Mouse (Mus musculus) neural tube, embryonic 13.5 days (tissue): ENCODE results near the gene Cntnap5b. TPM values are rescaled to one million over a fixed set of nuclear protein-coding genes. Genes with fewer than 3 reads are reported as not detected.

Source experiments
- ATAC-seq: fragments of 200-750 bp; cut with Nextera tagmentation; 2 replicates; pipeline ENCODE4 v1.8.0; 2017; ENCODE audit warnings: low read depth, mild to moderate bottlenecking, moderate TSS enrichment, moderate library complexity
- H3K27ac ChIP-seq: fragments of 300-500 bp; sonication (generic); replicated peaks from 2 replicates; pipeline ENCODE4 v1.5.1; 2015; ENCODE audit warnings: moderate library complexity, mild to moderate bottlenecking, inconsistent platforms
- H3K27me3 ChIP-seq: fragments of 300-500 bp; sonication (generic); 2 replicates; pipeline ENCODE4 v1.6.1; 2015; ENCODE audit warnings: mild to moderate bottlenecking, inconsistent platforms
- H3K36me3 ChIP-seq: fragments of 300-500 bp; sonication (generic); 2 replicates; pipeline ENCODE4 v1.6.1; 2015; ENCODE audit warnings: mild to moderate bottlenecking, inconsistent platforms
- H3K4me1 ChIP-seq: fragments of 300-500 bp; sonication (generic); replicated peaks from 2 replicates; pipeline ENCODE4 v1.6.1; 2015; ENCODE audit warnings: inconsistent platforms
- H3K4me2 ChIP-seq: fragments of 300-500 bp; sonication (generic); 2 replicates; pipeline ENCODE4 v1.6.1; 2015; ENCODE audit warnings: inconsistent platforms, mild to moderate bottlenecking, moderate library complexity
- H3K4me3 ChIP-seq: fragments of 300-500 bp; sonication (generic); 2 replicates; pipeline ENCODE4 v1.5.1; 2015; ENCODE audit warnings: mild to moderate bottlenecking, inconsistent platforms
- H3K9ac ChIP-seq: fragments of 300-500 bp; sonication (generic); 2 replicates; pipeline ENCODE4 v1.6.1; 2015; ENCODE audit warnings: moderate library complexity, mild to moderate bottlenecking, inconsistent platforms
- H3K9me3 ChIP-seq: fragments of 300-500 bp; sonication (generic); 2 replicates; pipeline ENCODE4 v1.6.1; 2016; ENCODE audit warnings: inconsistent platforms
- WGBS: fragments of 180-500 bp; shearing (Covaris S2); methylation state at CpG from one replicate; pipeline ENCODE4 v1.1.7; 2015; 5-methylcytosine and 5-hydroxymethylcytosine counted together
- polyA plus RNA-seq: library from polyadenylated mRNA; unstranded; fragments of >200 nt; fragmentation: Nextera tagmentation; extraction: Ambion mirVana; gene quantifications from 2 replicates; pipeline ENCODE4 v1.2.1, GENCODE M21; 2015

Cntnap5b gene
- 1.2 and 1.9 TPM in 2 replicates for polyA plus RNA-seq

GRCm38 (mm10) chr1:99772614-99773013 is at the start of gene Cntnap5b:
Gene Cntnap5b (plus strand): TSS chr1:99772765.
- peak; percentile 44; the same call in 1 of the 2 replicates for ATAC-seq
- Histone ChIP-seq H3K9me3 (no peaks in the 10 kb centered on the region), H3K36me3 (no peaks in the 10 kb centered on the region), H3K27me3 (no peaks in the 10 kb centered on the region), H3K4me3 (peak within 1 kb of the TSS; percentile 40), H3K4me1 (peaks cover 12% of the 10 kb centered on the region; the same call in 1 of the 2 replicates), H3K9ac (peak within 1 kb of the TSS; percentile 64), H3K4me2 (peak within 1 kb of the TSS; percentile 52), H3K27ac (no peak within 1 kb of the TSS; the same call in 1 of the 2 replicates)
- WGBS, result 28% methylated on average over 7 of the region's 7 CpGs

- Histone ChIP-seq H3K9ac (no peak overlapping the region), H3K9me3 (no peaks in the 10 kb centered on the region), H3K4me2 (no peak overlapping the region), H3K4me3 (no peak overlapping the region), H3K4me1 (no peaks in the 10 kb centered on the region), H3K27ac (no peak overlapping the region), H3K27me3 (no peaks in the 10 kb centered on the region), H3K36me3 (no peaks in the 10 kb centered on the region)
- WGBS, result 91% methylated on average over 1 of the region's 1 CpGs
- ATAC-seq, result no peak
Measured at GRCm38 (mm10) chr1:99759996-99760395, 12.6 kb upstream of the Cntnap5b start.

- peak; percentile 93 for ATAC-seq
- H3K27me3 ChIP-seq, result no peaks in the 10 kb centered on the region
- H3K27ac ChIP-seq, result no peak overlapping the region; the same call in 1 of the 2 replicates
- H3K9me3 ChIP-seq, result no peaks in the 10 kb centered on the region
- H3K4me1 ChIP-seq, result peaks cover 12% of the 10 kb centered on the region; the same call in 1 of the 2 replicates
- under 1% methylated on average over 19 of the region's 19 CpGs for WGBS
- peak overlapping the region; percentile 52 for H3K4me2 ChIP-seq
- H3K9ac ChIP-seq, result peak overlapping the region; percentile 64
- H3K36me3 ChIP-seq, result no peaks in the 10 kb centered on the region
- peak overlapping the region; percentile 40 for H3K4me3 ChIP-seq
Measured at GRCm38 (mm10) chr1:99772183-99772582, 382 bp upstream of the Cntnap5b start.

GRCm38 (mm10) chr1:99774144-99774543 is 1.6 kb downstream of the Cntnap5b start:
- peak; percentile 66; the same call in 1 of the 2 replicates for ATAC-seq
- H3K27ac ChIP-seq, result no peak overlapping the region
- H3K4me1 ChIP-seq, result peaks cover 12% of the 10 kb centered on the region; the same call in 1 of the 2 replicates
- H3K9me3 ChIP-seq, result no peaks in the 10 kb centered on the region
- 5% methylated on average over 4 of the region's 4 CpGs for WGBS
- peak overlapping the region; percentile 52 for H3K4me2 ChIP-seq
- no peaks in the 10 kb centered on the region for H3K36me3 ChIP-seq
- no peaks in the 10 kb centered on the region for H3K27me3 ChIP-seq
- H3K4me3 ChIP-seq, result peak overlapping the region; percentile 40
- no peak overlapping the region for H3K9ac ChIP-seq

GRCm38 (mm10) chr1:99813334-99814110 is 41.0 kb downstream of the Cntnap5b start:
- ATAC-seq, result no peak
- Histone ChIP-seq H3K27ac (no peak overlapping the region), H3K9me3 (no peaks in the 10 kb centered on the region), H3K4me2 (no peak overlapping the region), H3K4me3 (no peak overlapping the region), H3K9ac (no peak overlapping the region), H3K36me3 (no peaks in the 10 kb centered on the region), H3K27me3 (no peaks in the 10 kb centered on the region), H3K4me1 (no peaks in the 10 kb centered on the region)
- 78% methylated on average over 6 of the region's 6 CpGs for WGBS

- Histone ChIP-seq H3K36me3 (no peaks in the 10 kb centered on the region), H3K9me3 (no peaks in the 10 kb centered on the region), H3K9ac (no peak overlapping the region), H3K4me3 (no peak overlapping the region), H3K27me3 (no peaks in the 10 kb centered on the region), H3K4me2 (no peak overlapping the region), H3K27ac (no peak overlapping the region), H3K4me1 (no peaks in the 10 kb centered on the region)
- WGBS, result 94% methylated on average over 3 of the region's 3 CpGs
- no peak for ATAC-seq
Measured at GRCm38 (mm10) chr1:99872344-99872743, 99.8 kb downstream of the Cntnap5b start.

- Histone ChIP-seq H3K9me3 (no peaks in the 10 kb centered on the region), H3K4me1 (no peaks in the 10 kb centered on the region), H3K4me3 (no peak overlapping the region), H3K27me3 (no peaks in the 10 kb centered on the region), H3K9ac (no peak overlapping the region), H3K36me3 (no peaks in the 10 kb centered on the region), H3K27ac (no peak overlapping the region), H3K4me2 (no peak overlapping the region)
- no peak for ATAC-seq
- 60% methylated on average over 2 of the region's 2 CpGs for WGBS
Measured at GRCm38 (mm10) chr1:99907774-99908173, 135.2 kb downstream of the Cntnap5b start.

GRCm38 (mm10) chr1:99943515-99943914 is 170.9 kb downstream of the Cntnap5b start:
- Histone ChIP-seq H3K4me3 (no peak overlapping the region), H3K27me3 (no peaks in the 10 kb centered on the region), H3K4me1 (no peaks in the 10 kb centered on the region), H3K9me3 (no peaks in the 10 kb centered on the region), H3K27ac (no peak overlapping the region), H3K9ac (no peak overlapping the region), H3K36me3 (no peaks in the 10 kb centered on the region), H3K4me2 (no peak overlapping the region)
- ATAC-seq, result no peak

GRCm38 (mm10) chr1:99959428-99959987 is 186.9 kb downstream of the Cntnap5b start:
- H3K4me2 ChIP-seq, result no peak overlapping the region
- WGBS, result 32% methylated on average over 2 of the region's 2 CpGs
- H3K27ac ChIP-seq, result no peak overlapping the region
- H3K36me3 ChIP-seq, result no peaks in the 10 kb centered on the region
- H3K9ac ChIP-seq, result no peak overlapping the region
- H3K4me3 ChIP-seq, result no peak overlapping the region
- no peak for ATAC-seq
- H3K9me3 ChIP-seq, result no peaks in the 10 kb centered on the region
- H3K27me3 ChIP-seq, result no peaks in the 10 kb centered on the region
- no peaks in the 10 kb centered on the region for H3K4me1 ChIP-seq

GRCm38 (mm10) chr1:99967300-99968089 is 194.9 kb downstream of the Cntnap5b start:
- H3K4me1 ChIP-seq, result no peaks in the 10 kb centered on the region; the same call in 1 of the 2 replicates
- no peaks in the 10 kb centered on the region for H3K9me3 ChIP-seq
- H3K27ac ChIP-seq, result no peak overlapping the region
- H3K27me3 ChIP-seq, result no peaks in the 10 kb centered on the region
- H3K4me3 ChIP-seq, result no peak overlapping the region
- ATAC-seq, result no peak
- H3K36me3 ChIP-seq, result no peaks in the 10 kb centered on the region
- H3K9ac ChIP-seq, result no peak overlapping the region
- WGBS, result 86% methylated on average over 2 of the region's 2 CpGs
- no peak overlapping the region for H3K4me2 ChIP-seq

GRCm38 (mm10) chr1:99970184-99971086 is 197.9 kb downstream of the Cntnap5b start:
- Histone ChIP-seq H3K27ac (no peak overlapping the region), H3K27me3 (no peaks in the 10 kb centered on the region), H3K9me3 (no peaks in the 10 kb centered on the region), H3K4me2 (no peak overlapping the region), H3K9ac (no peak overlapping the region), H3K4me3 (no peak overlapping the region), H3K36me3 (no peaks in the 10 kb centered on the region), H3K4me1 (no peaks in the 10 kb centered on the region; the same call in 1 of the 2 replicates)
- WGBS, result 25% methylated on average over 4 of the region's 4 CpGs
- ATAC-seq, result peak; percentile 11; the same call in 1 of the 2 replicates
